Mouse (Mus musculus): ENCODE measurements around the gene Aamp.

Gene Aamp

GRCm38 (mm10) chr1:74281886-74282285 is 2.7 kb downstream of the Aamp start:
- DNase-seq (ENCODE audit: low spot score in 2 of 2), result no peak

GRCm38 (mm10) chr1:74281372-74281771 is 3.2 kb downstream of the Aamp start:
- no peak for DNase-seq (ENCODE audit: low spot score in 2 of 2)

GRCm38 (mm10) chr1:74280591-74281325 is 3.8 kb downstream of the Aamp start:
- DNase-seq (ENCODE audit: low spot score in 2 of 2), result no peak

GRCm38 (mm10) chr1:74278988-74279387 is 5.5 kb downstream of the Aamp start:
- no peak for DNase-seq (ENCODE audit: low spot score in 2 of 2)

GRCm38 (mm10) chr1:74278538-74278937 is 6.0 kb downstream of the Aamp start, which contains the start of gene Gpbar1:
Gene Gpbar1, plus strand, starts transcription at chr1:74278550.
- no peak for DNase-seq (ENCODE audit: low spot score in 2 of 2)

GRCm38 (mm10) chr1:74277883-74278537 is 6.5 kb downstream of the Aamp start:
- no peak for DNase-seq (ENCODE audit: low spot score in 2 of 2)

GRCm38 (mm10) chr1:74277041-74277440 is 7.5 kb downstream of the Aamp start:
- no peak for DNase-seq (ENCODE audit: low spot score in 2 of 2)

- DNase-seq (ENCODE audit: low spot score in 2 of 2), result no peak
Observed at GRCm38 (mm10) chr1:74275015-74275414, 9.5 kb downstream of the Aamp start.

- DNase-seq (ENCODE audit: low spot score in 2 of 2), result no peak
Observed at GRCm38 (mm10) chr1:74271659-74272058, 12.9 kb downstream of the Aamp start.

- no peak for DNase-seq (ENCODE audit: low spot score in 2 of 2)
Observed at GRCm38 (mm10) chr1:74268750-74269149, 15.8 kb downstream of the Aamp start.

GRCm38 (mm10) chr1:74262510-74262909 is 22.0 kb downstream of the Aamp start:
- DNase-seq (ENCODE audit: low spot score in 2 of 2), result no peak

- no peak for DNase-seq (ENCODE audit: low spot score in 2 of 2)
Observed at GRCm38 (mm10) chr1:74256782-74257181, 27.8 kb downstream of the Aamp start.

GRCm38 (mm10) chr1:74255704-74256345 is 28.7 kb downstream of the Aamp start:
- no peak for DNase-seq (ENCODE audit: low spot score in 2 of 2)

GRCm38 (mm10) chr1:74250096-74250495 is 34.4 kb downstream of the Aamp start:
- no peak for DNase-seq (ENCODE audit: low spot score in 2 of 2)

- no peak for DNase-seq (ENCODE audit: low spot score in 2 of 2)
Observed at GRCm38 (mm10) chr1:74249331-74249980, 35.1 kb downstream of the Aamp start.

- DNase-seq (ENCODE audit: low spot score in 2 of 2), result peak; percentile 72 to 76
Observed at GRCm38 (mm10) chr1:74248799-74249198, 35.7 kb downstream of the Aamp start.

- DNase-seq (ENCODE audit: low spot score in 2 of 2), result no peak
Observed at GRCm38 (mm10) chr1:74245525-74245924, 39.0 kb downstream of the Aamp start.

- DNase-seq (ENCODE audit: low spot score in 2 of 2), result no peak
Observed at GRCm38 (mm10) chr1:74240832-74241231, 43.7 kb downstream of the Aamp start.

GRCm38 (mm10) chr1:74240311-74240710 is 44.2 kb downstream of the Aamp start:
- no peak for DNase-seq (ENCODE audit: low spot score in 2 of 2)

GRCm38 (mm10) chr1:74239618-74240017 is 44.9 kb downstream of the Aamp start:
- peak; percentile 26 to 27 for DNase-seq (ENCODE audit: low spot score in 2 of 2)

GRCm38 (mm10) chr1:74239162-74239561 is 45.4 kb downstream of the Aamp start:
- DNase-seq (ENCODE audit: low spot score in 2 of 2), result peak; percentile 4 to 5

GRCm38 (mm10) chr1:74238136-74238535 is 46.4 kb downstream of the Aamp start:
- peak; percentile 50 to 71 for DNase-seq (ENCODE audit: low spot score in 2 of 2)

All from spleen, postnatal 36 days (tissue).